Mouse (Mus musculus) embryonic facial prominence, embryonic 15.5 days (tissue): ENCODE data around the gene Fbxl8. TPM values are rescaled to one million over a fixed set of nuclear protein-coding genes. Genes with fewer than 3 reads are reported as not detected.
A peak's percentile ranks its signal among the peaks of the same experiment; 100 is the strongest.

ENCODE experiments used
- ATAC-seq: fragments of 200-750 bp; cut with Nextera tagmentation; 2 replicates; pipeline ENCODE4 v1.8.0; 2017; ENCODE audit warnings: low read depth, moderate TSS enrichment; ENCODE audit not compliant: insufficient number of reproducible peaks, low FRiP score, low TSS enrichment
- H3K27ac ChIP-seq: fragments of 300-500 bp; sonication (generic); replicated peaks from 2 replicates; pipeline ENCODE4 v1.5.1; 2015; ENCODE audit warnings: mild to moderate bottlenecking, inconsistent platforms
- H3K27me3 ChIP-seq: fragments of 300-500 bp; sonication (generic); 2 replicates; pipeline ENCODE4 v1.6.1; 2015; ENCODE audit warnings: inconsistent platforms
- H3K36me3 ChIP-seq: fragments of 300-500 bp; sonication (generic); 2 replicates; pipeline ENCODE4 v1.6.1; 2015; ENCODE audit warnings: mild to moderate bottlenecking, inconsistent platforms
- H3K4me1 ChIP-seq: fragments of 300-500 bp; sonication (generic); 2 replicates; pipeline ENCODE4 v1.6.1; 2015; ENCODE audit warnings: inconsistent platforms
- H3K4me2 ChIP-seq: fragments of 300-500 bp; sonication (generic); replicated peaks from 2 replicates; pipeline ENCODE4 v1.6.1; 2015; ENCODE audit warnings: mild to moderate bottlenecking, inconsistent platforms
- H3K4me3 ChIP-seq: fragments of 300-500 bp; sonication (generic); replicated peaks from 2 replicates; pipeline ENCODE4 v1.5.1; 2015; ENCODE audit warnings: mild to moderate bottlenecking, inconsistent platforms
- H3K9ac ChIP-seq: fragments of 300-500 bp; sonication (generic); 2 replicates; pipeline ENCODE4 v1.6.1; 2015; ENCODE audit warnings: inconsistent platforms
- H3K9me3 ChIP-seq: fragments of 300-500 bp; sonication (generic); replicated peaks from 2 replicates; pipeline ENCODE4 v1.6.1; 2016; ENCODE audit warnings: inconsistent platforms
- WGBS: fragments of 180-500 bp; shearing (Covaris S2); methylation state at CpG from one replicate; pipeline ENCODE4 v1.1.7; 2015; 5-methylcytosine and 5-hydroxymethylcytosine counted together
- polyA plus RNA-seq: library from polyadenylated mRNA; unstranded; fragments of >200 nt; fragmentation: Nextera tagmentation; extraction: Ambion mirVana; gene quantifications from 2 replicates; pipeline ENCODE4 v1.2.1, GENCODE M21; 2015

The Fbxl8 gene
- polyA plus RNA-seq, 1 experiment from 2014 or later = 4.0 TPM

DNA sequence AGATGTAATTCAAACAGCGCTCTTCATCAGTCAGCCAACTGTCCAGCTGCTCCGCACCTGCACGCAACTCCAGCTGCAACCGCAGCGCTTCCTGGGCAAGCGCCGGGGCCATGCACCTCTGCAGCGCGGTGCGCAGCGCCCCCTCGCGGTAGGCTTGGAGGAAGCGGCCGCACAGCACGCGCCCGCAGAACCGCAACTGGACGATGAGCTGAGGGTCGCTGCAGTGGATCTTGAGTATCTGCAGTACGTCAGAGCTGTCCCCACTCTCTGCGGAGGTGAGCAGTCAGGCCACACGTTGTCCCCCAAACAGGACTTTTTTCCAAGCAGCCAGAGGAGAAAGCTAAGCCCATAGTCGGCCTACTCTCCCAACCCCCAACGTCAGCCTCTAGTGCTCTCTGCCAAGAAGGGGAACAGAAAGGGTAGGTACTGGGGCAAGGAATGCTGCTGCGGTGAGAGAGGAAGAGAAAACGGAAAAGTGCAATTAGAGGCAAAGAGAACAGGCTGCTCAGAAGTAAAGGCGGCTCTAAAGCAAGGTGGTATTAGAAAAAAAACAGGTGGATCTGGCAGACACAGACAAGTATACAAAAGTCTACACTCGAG lies 4.6 kb upstream of the Fbxl8 start:
- peaks cover 51% of the 10 kb centered on the region for H3K27me3 ChIP-seq
- no peak for ATAC-seq
- no peak overlapping the region for H3K9ac ChIP-seq

GRCm38 (mm10) chr8:105260371-105261099 lies 3.9 kb upstream of the Fbxl8 start:
- Histone ChIP-seq H3K36me3 (no peaks in the 10 kb centered on the region), H3K4me2 (no peak overlapping the region), H3K4me3 (no peak overlapping the region), H3K9me3 (no peaks in the 10 kb centered on the region), H3K9ac (no peak overlapping the region), H3K4me1 (peaks cover 35% of the 10 kb centered on the region), H3K27me3 (peaks cover 53% of the 10 kb centered on the region), H3K27ac (no peak overlapping the region)
- WGBS = 64% methylated on average over 7 of the region's 7 CpGs
- no peak for ATAC-seq

More for the DNA sequence above, 4.6 kb upstream of the Fbxl8 start:
- H3K4me3 ChIP-seq = peak overlapping the region; percentile 40
- no peaks in the 10 kb centered on the region for H3K9me3 ChIP-seq
- 1% methylated on average over 30 of the region's 30 CpGs for WGBS
- H3K4me2 ChIP-seq = peak overlapping the region; percentile 68
- H3K27ac ChIP-seq = no peak overlapping the region
- peaks cover 36% of the 10 kb centered on the region for H3K4me1 ChIP-seq
- no peaks in the 10 kb centered on the region for H3K36me3 ChIP-seq

GRCm38 (mm10) chr8:105261326-105261980 lies 3.0 kb upstream of the Fbxl8 start:
- ATAC-seq = no peak
- WGBS = 86% methylated on average over 12 of the region's 12 CpGs
- Histone ChIP-seq H3K36me3 (no peaks in the 10 kb centered on the region), H3K4me1 (peaks cover 33% of the 10 kb centered on the region), H3K9me3 (no peaks in the 10 kb centered on the region), H3K4me2 (no peak overlapping the region), H3K4me3 (no peak overlapping the region), H3K27ac (no peak overlapping the region), H3K27me3 (peaks cover 57% of the 10 kb centered on the region), H3K9ac (no peak overlapping the region)

DNA sequence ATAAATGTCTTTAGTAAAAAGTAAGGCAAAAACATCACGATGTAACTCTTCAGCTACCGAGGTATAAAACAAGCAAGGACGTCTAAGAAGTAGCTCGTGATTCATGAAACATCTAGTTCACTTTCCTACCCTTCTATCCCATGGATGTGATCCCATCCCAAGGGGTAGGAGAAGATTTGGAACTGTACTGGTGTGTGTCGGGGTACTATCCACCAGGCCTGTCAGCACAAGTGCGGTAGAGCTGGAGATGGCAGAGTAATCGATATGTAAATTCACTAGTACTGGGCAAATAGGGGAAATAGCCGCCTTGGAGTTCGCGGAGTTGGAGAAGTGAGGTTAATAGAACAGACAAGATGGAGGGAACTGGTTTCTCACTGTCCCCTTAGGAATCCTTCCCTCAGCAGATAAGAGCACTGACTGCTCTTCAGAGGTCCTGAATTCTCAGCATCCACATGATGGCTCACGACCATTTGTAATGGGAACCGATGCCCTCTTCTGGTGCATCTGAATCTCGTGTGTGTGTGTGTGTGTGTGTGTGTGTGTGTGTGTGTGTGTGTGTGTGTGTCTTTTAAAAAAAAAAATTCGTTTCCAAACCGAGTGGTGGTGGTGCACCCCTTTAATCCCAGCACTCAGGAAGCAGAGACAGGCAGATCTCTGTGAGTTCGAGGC lies 1.1 kb upstream of the Fbxl8 start:
- Histone ChIP-seq H3K9ac (no peak overlapping the region), H3K4me1 (peaks cover 38% of the 10 kb centered on the region), H3K36me3 (no peaks in the 10 kb centered on the region), H3K4me2 (peak overlapping the region; percentile 90), H3K27me3 (peaks cover 69% of the 10 kb centered on the region), H3K27ac (no peak overlapping the region), H3K9me3 (no peaks in the 10 kb centered on the region), H3K4me3 (peak overlapping the region; percentile 73)
- 40% methylated on average over 16 of the region's 16 CpGs for WGBS
- no peak for ATAC-seq

- Histone ChIP-seq H3K4me3 (peak overlapping the region; percentile 73), H3K27ac (no peak overlapping the region), H3K9ac (no peak overlapping the region), H3K36me3 (no peaks in the 10 kb centered on the region), H3K4me2 (peak overlapping the region; percentile 90), H3K4me1 (peaks cover 38% of the 10 kb centered on the region), H3K27me3 (peaks cover 70% of the 10 kb centered on the region), H3K9me3 (no peaks in the 10 kb centered on the region)
- ATAC-seq = no peak
- 13% methylated on average over 10 of the region's 10 CpGs for WGBS
Observed at GRCm38 (mm10) chr8:105265128-105265527, 680 bp downstream of the Fbxl8 start.

DNA sequence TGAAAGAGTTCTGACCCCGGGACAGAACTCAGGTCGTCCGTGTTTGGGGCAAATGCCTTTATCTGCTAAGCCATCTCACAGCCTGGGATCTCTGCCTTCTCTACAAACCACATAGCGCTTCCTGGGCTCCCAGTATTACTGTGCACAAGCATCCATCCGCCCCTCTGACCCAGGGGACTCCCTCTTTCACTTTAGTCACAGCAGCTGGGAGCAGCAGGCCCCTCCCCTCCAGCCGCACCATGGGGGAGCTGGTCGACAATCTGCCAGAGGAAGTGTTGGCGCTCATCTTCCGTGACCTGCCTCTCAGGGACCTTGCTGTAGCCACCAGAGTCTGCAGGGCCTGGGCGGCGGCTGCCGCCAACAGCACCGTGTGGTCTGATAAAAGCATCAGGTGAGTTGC lies 2.3 kb downstream of the Fbxl8 start:
- Histone ChIP-seq H3K9ac (no peak overlapping the region), H3K4me3 (no peak overlapping the region), H3K4me1 (peaks cover 45% of the 10 kb centered on the region), H3K27me3 (peaks cover 72% of the 10 kb centered on the region), H3K9me3 (no peaks in the 10 kb centered on the region), H3K27ac (no peak overlapping the region), H3K36me3 (no peaks in the 10 kb centered on the region), H3K4me2 (no peak overlapping the region)
- no peak for ATAC-seq
- 30% methylated on average over 13 of the region's 13 CpGs for WGBS

DNA sequence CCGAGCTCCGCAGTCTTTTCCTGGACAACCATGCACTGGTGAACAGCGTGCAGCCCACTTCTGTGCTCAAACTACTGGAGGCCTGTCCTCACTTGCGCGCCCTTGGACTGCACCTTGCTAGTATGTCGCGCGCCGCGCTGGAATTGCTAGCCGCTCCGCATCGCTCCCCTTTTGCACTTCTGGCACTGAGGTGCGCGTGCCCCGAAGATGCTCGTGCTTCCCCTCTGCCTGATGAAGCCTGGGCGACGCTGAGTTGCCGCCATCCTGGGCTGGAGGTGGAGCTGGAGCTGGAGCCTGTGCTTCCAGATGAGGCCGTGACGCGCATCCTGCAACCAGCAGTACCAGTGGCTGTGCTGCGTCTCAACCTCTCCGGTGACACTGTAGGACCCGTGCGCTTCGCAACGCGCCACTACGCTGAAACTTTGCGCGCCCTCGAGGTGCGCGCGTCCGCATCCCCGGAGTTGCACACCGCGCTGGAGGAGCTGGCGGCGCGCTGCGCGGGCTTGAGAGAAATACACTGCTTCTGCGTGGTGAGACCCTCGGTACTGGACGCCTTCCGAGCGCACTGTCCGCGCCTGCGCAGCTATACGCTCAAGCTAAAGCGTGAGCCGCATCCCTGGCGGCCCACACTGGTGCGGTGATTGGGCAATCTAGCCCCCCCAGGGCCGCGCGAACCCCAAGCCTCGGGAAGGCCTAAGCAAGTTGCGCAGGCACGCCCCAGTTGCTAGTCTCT lies 4.1 kb downstream of the Fbxl8 start:
- peaks cover 45% of the 10 kb centered on the region for H3K4me1 ChIP-seq
- H3K9ac ChIP-seq = no peak overlapping the region; the same call in 1 of the 2 replicates
- 2% methylated on average over 65 of the region's 65 CpGs for WGBS
- no peaks in the 10 kb centered on the region for H3K9me3 ChIP-seq
- peak overlapping the region; percentile 90 for H3K4me2 ChIP-seq
- H3K27ac ChIP-seq = no peak overlapping the region
- H3K36me3 ChIP-seq = no peaks in the 10 kb centered on the region
- ATAC-seq = peak; percentile 41
- H3K27me3 ChIP-seq = peaks cover 82% of the 10 kb centered on the region
- H3K4me3 ChIP-seq = peak overlapping the region; percentile 47

- no peak for ATAC-seq
- H3K4me3 ChIP-seq = peak overlapping the region; percentile 47
Observed at GRCm38 (mm10) chr8:105269075-105269458, 4.6 kb downstream of the Fbxl8 start.

DNA sequence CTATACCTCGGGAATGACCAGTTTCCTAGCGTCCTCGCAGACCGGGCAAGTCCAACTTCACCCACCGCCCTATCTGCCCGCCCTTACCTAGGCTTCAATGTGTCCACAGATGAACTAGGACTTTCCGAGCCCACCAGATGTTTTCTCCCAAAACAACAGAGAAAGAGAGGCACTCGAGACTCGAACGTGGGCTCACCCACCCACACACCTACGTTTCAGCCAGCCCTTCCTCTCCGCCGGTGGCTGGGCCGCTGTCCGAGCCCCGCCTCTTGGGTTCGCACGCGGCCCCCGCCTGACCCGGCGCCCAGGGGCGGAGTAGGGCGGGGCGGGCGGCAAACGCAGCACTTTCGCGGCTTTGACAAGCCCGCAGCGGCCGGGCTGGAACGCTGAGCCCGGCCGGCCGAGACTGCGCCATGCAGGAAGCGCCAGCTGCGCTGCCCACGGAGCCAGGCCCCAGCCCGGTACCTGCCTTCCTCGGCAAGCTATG lies 5.1 kb downstream of the Fbxl8 start, which contains the start of gene Hsf4:
Hsf4 (plus strand) TSS at position 341 of the 487 bp plus-strand sequence.
- H3K27ac ChIP-seq = no peak within 1 kb of the TSS
- no peak within 1 kb of the TSS; the same call in 1 of the 2 replicates for H3K9ac ChIP-seq
- H3K27me3 ChIP-seq = peaks cover 86% of the 10 kb centered on the region
- H3K4me1 ChIP-seq = peaks cover 39% of the 10 kb centered on the region
- peak within 1 kb of the TSS; percentile 90 for H3K4me2 ChIP-seq
- ATAC-seq = peak; percentile 8; the same call in 1 of the 2 replicates
- H3K9me3 ChIP-seq = no peaks in the 10 kb centered on the region
- H3K36me3 ChIP-seq = no peaks in the 10 kb centered on the region
- peak within 1 kb of the TSS; percentile 47 for H3K4me3 ChIP-seq
- WGBS = under 1% methylated on average over 42 of the region's 42 CpGs

More at GRCm38 (mm10) chr8:105269075-105269458, 4.6 kb downstream of the Fbxl8 start:
- Histone ChIP-seq H3K9ac (no peak overlapping the region; the same call in 1 of the 2 replicates), H3K27me3 (peaks cover 82% of the 10 kb centered on the region), H3K4me1 (peaks cover 41% of the 10 kb centered on the region), H3K4me2 (peak overlapping the region; percentile 90), H3K36me3 (no peaks in the 10 kb centered on the region), H3K27ac (no peak overlapping the region), H3K9me3 (no peaks in the 10 kb centered on the region)
- WGBS = 4% methylated on average over 10 of the region's 10 CpGs

GRCm38 (mm10) chr8:105270101-105270915 lies 5.9 kb downstream of the Fbxl8 start:
- H3K9ac ChIP-seq = no peak overlapping the region
- H3K4me2 ChIP-seq = peak overlapping the region; percentile 90
- H3K4me1 ChIP-seq = peaks cover 34% of the 10 kb centered on the region
- no peak for ATAC-seq
- no peaks in the 10 kb centered on the region for H3K36me3 ChIP-seq
- H3K9me3 ChIP-seq = no peaks in the 10 kb centered on the region
- peak overlapping the region; percentile 47 for H3K4me3 ChIP-seq
- WGBS = 6% methylated on average over 39 of the region's 39 CpGs
- peaks cover 94% of the 10 kb centered on the region for H3K27me3 ChIP-seq
- no peak overlapping the region for H3K27ac ChIP-seq
